In the genomic region with DNA sequence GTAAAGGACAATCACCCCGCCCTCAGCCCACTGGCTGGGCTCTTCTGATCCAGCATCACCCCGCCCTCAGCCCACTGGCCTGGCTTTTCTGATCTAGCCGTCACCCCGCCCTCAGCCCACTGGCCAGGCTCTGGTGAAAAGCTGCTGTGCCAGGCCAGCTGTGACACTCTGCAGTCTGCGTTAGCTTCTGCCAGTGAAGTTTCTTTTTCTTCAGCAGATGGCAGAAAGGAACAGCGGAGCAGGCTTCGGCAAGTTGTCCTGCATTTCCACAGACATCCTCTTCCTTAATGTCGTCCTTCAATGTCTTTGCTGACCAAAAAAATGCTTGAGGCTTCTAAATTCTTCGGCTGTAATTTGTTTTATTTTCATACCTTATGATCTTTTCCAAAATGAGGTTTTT, we compare ENCODE assay signal across 22 mouse cellular contexts. TPM values are rescaled to one million over a fixed set of nuclear protein-coding genes. Genes with fewer than 3 reads are reported as not detected.
DNase-seq lines count a peak whose midpoint lies in the region; ATAC-seq and TF ChIP-seq lines count a peak whose summit lies in the region.
"Had no signal": no experiment of that assay in that cellular context is flagged by ENCODE, and none has a peak within 500 bp of the region (broad histone marks: within the 10 kb centered on the region; RNA-seq: fewer than 3 reads in every experiment).

No protein-coding gene starts in this region.

- WGBS in lung, embryonic 14.5 days: 62% methylated on average over 9 of the region's 9 CpGs

- no peak overlapping the region for H3K4me3 ChIP-seq in lung, embryonic 14.5 days (ENCODE audit: low read depth, low read length)
- H3K4me3 ChIP-seq: embryonic facial prominence, embryonic 13.5 days; forebrain, embryonic 12.5 days; heart, embryonic 10.5 days; hindbrain, embryonic 15.5 days had no signal

- H3K9me3 ChIP-seq in lung, embryonic 14.5 days (ENCODE audit: low read depth, low read length): no peaks in the 10 kb centered on the region
- H3K9me3 ChIP-seq: embryonic facial prominence, embryonic 13.5 days; forebrain, embryonic 12.5 days; G1E; heart, embryonic 10.5 days; hindbrain, embryonic 15.5 days had no signal

- no peak overlapping the region for H3K4me2 ChIP-seq in lung, embryonic 14.5 days
- H3K4me2 ChIP-seq: embryonic facial prominence, embryonic 13.5 days; forebrain, embryonic 12.5 days; hindbrain, embryonic 15.5 days had no signal

- no peak for TF ChIP-seq CTCF in lung, embryonic 14.5 days (IDR thresholded peaks at IDR 0.05; ENCODE audit: low read depth)

- intact Hi-C loops in heart, postnatal 36 days (cut with DNase I): no loop called here

- no peak overlapping the region for H3K27ac ChIP-seq in lung, embryonic 14.5 days (ENCODE audit: low read depth)
- H3K27ac ChIP-seq: embryonic facial prominence, embryonic 13.5 days; forebrain, embryonic 12.5 days; heart, embryonic 10.5 days; hindbrain, embryonic 15.5 days had no signal

- no peak for ATAC-seq in lung, embryonic 14.5 days (ENCODE audit: insufficient read depth)
- ATAC-seq: CD4-positive, CD25-positive, alpha-beta regulatory T cell, adult 4 months; forebrain, embryonic 16.5 days had no signal

- H3K9ac ChIP-seq in lung, embryonic 14.5 days: no peak overlapping the region
- H3K9ac ChIP-seq: embryonic facial prominence, embryonic 13.5 days; forebrain, embryonic 12.5 days; hindbrain, embryonic 15.5 days had no signal

- H3K36me3 ChIP-seq in lung, embryonic 14.5 days (ENCODE audit: insufficient read depth): no peaks in the 10 kb centered on the region
- H3K36me3 ChIP-seq: embryonic facial prominence, embryonic 13.5 days; forebrain, embryonic 12.5 days; G1E; heart, embryonic 10.5 days; hindbrain, embryonic 15.5 days had no signal

- H3K27me3 ChIP-seq in lung, embryonic 14.5 days (ENCODE audit: insufficient read depth, low read length): no peaks in the 10 kb centered on the region
- H3K27me3 ChIP-seq: embryonic facial prominence, embryonic 13.5 days; forebrain, embryonic 12.5 days; hindbrain, embryonic 15.5 days had no signal

- DNase-seq in cerebellum, postnatal 10 days: peak; percentile 5 to 11
- no peak for DNase-seq in cerebellum, postnatal 4 days (ENCODE audit: low spot score in 2 of 2)
- peak; percentile 52 for DNase-seq in heart, adult 11 months
- DNase-seq in heart, postnatal 36 days: no peak
- peak; percentile 40 for DNase-seq in lung, embryonic 14.5 days
- DNase-seq in lung, postnatal 36 days: no peak
- peak; percentile 35 for DNase-seq in MN1 (ENCODE audit: low spot score)
- DNase-seq in cerebellum, adult 9-10 months: no peak
- DNase-seq: adrenal gland, postnatal 10 days; B cell, adult 2 months; cerebellum, adult 11-12 months; cerebellum, adult 9-11 months; heart, adult 18-20 months; heart, postnatal 10 days; kidney, adult 11 months had no signal

- H3K4me1 ChIP-seq in lung, embryonic 14.5 days (ENCODE audit: insufficient read depth): no peaks in the 10 kb centered on the region
- H3K4me1 ChIP-seq: embryonic facial prominence, embryonic 13.5 days; forebrain, embryonic 12.5 days; heart, embryonic 10.5 days; hindbrain, embryonic 15.5 days had no signal

RNA-seq across cellular contexts. Expression of a gene that starts 41.1 kb away (rescaled TPM):
- 10 to 100 TPM; 52.9 to 58.4 TPM for total RNA-seq in heart, postnatal 36 days (2021)
- polyA plus RNA-seq in lung, embryonic 14.5 days (2014; fragmentation: Nextera tagmentation; extraction: Ambion mirVana): 286 TPM in 2 replicates

Comparison
In these comparisons a context has a peak if more than half of its experiments do, and no peak if none do; other contexts are left out.
1. DNase-seq: peak in cerebellum, postnatal 10 days (2 of 2), heart, adult 11 months (single experiment), lung, embryonic 14.5 days (single experiment) and MN1 (single experiment); none in cerebellum, postnatal 4 days (0 of 2), heart, postnatal 36 days (0 of 2), lung, postnatal 36 days (single experiment) and cerebellum, adult 9-10 months (single experiment).